Mouse (Mus musculus): ENCODE measurements around the gene 1700029H14Rik. TPM values are rescaled to one million over a fixed set of nuclear protein-coding genes. Genes with fewer than 3 reads are reported as not detected.
A peak's percentile ranks its signal among the peaks of the same experiment; 100 is the strongest.

Gene 1700029H14Rik
- polyA plus RNA-seq, 1 experiment from 2014 or later, result not detected

GRCm38 (mm10) chr8:13591246-13591645, 29.0 kb upstream of the 1700029H14Rik start:
- H3K27me3 ChIP-seq (replicated peaks), result no peaks in the 10 kb centered on the region
- no peak overlapping the region for H3K4me2 ChIP-seq (replicated peaks)
- H3K9me3 ChIP-seq, result no peaks in the 10 kb centered on the region
- H3K36me3 ChIP-seq, result peaks cover 2% of the 10 kb centered on the region; the same call in 1 of the 2 replicates
- H3K9ac ChIP-seq, result no peak overlapping the region
- 84% methylated on average over 6 of the region's 6 CpGs for WGBS
- H3K4me1 ChIP-seq, result no peaks in the 10 kb centered on the region
- ATAC-seq (ENCODE audit: low FRiP score, low read depth), result no peak
- no peak overlapping the region for H3K27ac ChIP-seq
- no peak overlapping the region for H3K4me3 ChIP-seq

GRCm38 (mm10) chr8:13589071-13589470, 26.8 kb upstream of the 1700029H14Rik start:
- peaks cover 21% of the 10 kb centered on the region for H3K36me3 ChIP-seq
- no peak for ATAC-seq (ENCODE audit: low FRiP score, low read depth)
- H3K4me3 ChIP-seq, result no peak overlapping the region
- H3K9me3 ChIP-seq, result no peaks in the 10 kb centered on the region
- H3K4me1 ChIP-seq, result no peaks in the 10 kb centered on the region
- no peak overlapping the region for H3K4me2 ChIP-seq (replicated peaks)
- H3K27ac ChIP-seq, result no peak overlapping the region
- H3K27me3 ChIP-seq (replicated peaks), result no peaks in the 10 kb centered on the region
- H3K9ac ChIP-seq, result no peak overlapping the region
- WGBS, result 83% methylated on average over 6 of the region's 6 CpGs

- no peak for ATAC-seq (ENCODE audit: low FRiP score, low read depth)
- Histone ChIP-seq H3K4me2 (replicated peaks) (no peak overlapping the region), H3K9ac (no peak overlapping the region), H3K9me3 (no peaks in the 10 kb centered on the region), H3K36me3 (peaks cover 48% of the 10 kb centered on the region), H3K27me3 (replicated peaks) (no peaks in the 10 kb centered on the region), H3K4me1 (no peaks in the 10 kb centered on the region), H3K4me3 (no peak overlapping the region), H3K27ac (no peak overlapping the region)
- WGBS, result 79% methylated on average over 8 of the region's 8 CpGs
Observed at GRCm38 (mm10) chr8:13584652-13585051, 22.4 kb upstream of the 1700029H14Rik start.

DNA sequence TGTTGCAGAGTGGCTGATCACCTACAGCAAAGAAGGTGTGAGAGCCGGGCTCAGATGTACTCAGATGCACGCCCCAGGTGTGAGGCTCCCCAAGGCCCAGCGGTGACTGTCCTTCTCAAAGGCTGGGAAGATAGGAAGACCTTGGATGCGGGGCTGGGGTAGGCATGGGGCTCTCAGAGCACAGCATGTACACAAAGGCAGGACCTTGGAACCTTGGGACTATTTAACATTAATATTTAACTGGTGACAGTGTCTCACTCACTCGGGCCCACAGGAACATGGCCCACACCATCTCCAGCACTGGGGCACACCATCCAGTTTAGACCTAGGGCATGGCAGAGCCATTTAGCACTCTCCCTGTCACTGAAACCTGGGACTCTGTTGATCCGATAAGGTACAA, 15.6 kb upstream of the 1700029H14Rik start:
- no peaks in the 10 kb centered on the region; the same call in 1 of the 2 replicates for H3K27me3 ChIP-seq (replicated peaks)
- H3K9me3 ChIP-seq, result no peaks in the 10 kb centered on the region
- H3K36me3 ChIP-seq, result peaks cover 48% of the 10 kb centered on the region
- no peaks in the 10 kb centered on the region for H3K4me1 ChIP-seq
- H3K27ac ChIP-seq, result no peak overlapping the region
- no peak overlapping the region for H3K9ac ChIP-seq
- ATAC-seq (ENCODE audit: low FRiP score, low read depth), result no peak
- no peak overlapping the region for H3K4me2 ChIP-seq (replicated peaks)
- no peak overlapping the region for H3K4me3 ChIP-seq
- 94% methylated on average over 6 of the region's 6 CpGs for WGBS

DNA sequence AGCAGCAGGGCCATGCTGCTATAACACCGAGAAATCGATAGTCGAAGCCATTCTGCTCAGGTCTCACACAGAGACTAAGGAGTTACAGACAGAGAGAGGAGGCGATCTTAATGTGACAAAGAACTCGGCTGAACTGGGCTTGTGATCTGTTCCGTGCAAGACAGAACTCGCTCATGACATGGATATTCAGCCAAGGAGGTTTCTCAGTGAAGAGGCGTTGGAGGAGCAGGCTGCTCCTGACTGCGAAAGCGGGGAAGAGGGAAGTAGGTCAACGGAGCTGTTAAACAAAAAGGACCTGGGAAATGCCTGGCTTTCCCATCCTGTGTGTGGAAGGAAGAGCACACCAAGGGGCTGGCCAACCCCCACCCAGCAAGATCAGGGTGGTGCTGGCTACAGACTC, 9.7 kb upstream of the 1700029H14Rik start:
- 94% methylated on average over 11 of the region's 11 CpGs for WGBS
- no peak overlapping the region for H3K9ac ChIP-seq
- no peak overlapping the region for H3K4me2 ChIP-seq (replicated peaks)
- H3K9me3 ChIP-seq, result no peaks in the 10 kb centered on the region
- H3K4me1 ChIP-seq, result no peaks in the 10 kb centered on the region
- H3K27me3 ChIP-seq (replicated peaks), result no peaks in the 10 kb centered on the region; the same call in 1 of the 2 replicates
- ATAC-seq (ENCODE audit: low FRiP score, low read depth), result no peak
- no peak overlapping the region for H3K27ac ChIP-seq
- H3K36me3 ChIP-seq, result peaks cover 42% of the 10 kb centered on the region
- no peak overlapping the region for H3K4me3 ChIP-seq

- Histone ChIP-seq H3K9me3 (no peaks in the 10 kb centered on the region), H3K4me1 (no peaks in the 10 kb centered on the region), H3K27ac (no peak overlapping the region), H3K4me2 (replicated peaks) (no peak overlapping the region), H3K36me3 (no peaks in the 10 kb centered on the region), H3K4me3 (no peak overlapping the region), H3K9ac (no peak overlapping the region), H3K27me3 (replicated peaks) (no peaks in the 10 kb centered on the region)
- WGBS, result 81% methylated on average over 2 of the region's 2 CpGs
- no peak for ATAC-seq (ENCODE audit: low FRiP score, low read depth)
Observed at GRCm38 (mm10) chr8:13557526-13557925, 4.7 kb downstream of the 1700029H14Rik start.

DNA sequence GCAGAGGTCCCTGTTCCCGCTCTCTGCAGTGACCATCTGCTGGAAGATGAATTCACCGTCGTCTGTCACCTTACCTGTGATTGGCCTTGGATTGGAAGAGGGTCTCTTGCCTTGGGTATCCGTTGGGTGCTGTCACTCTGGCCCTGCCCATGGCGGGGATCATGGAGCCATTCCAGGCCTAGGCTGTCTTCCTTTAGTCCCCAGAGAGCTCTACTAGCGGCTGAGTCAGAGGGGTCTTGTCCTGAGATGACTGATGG, 10.8 kb downstream of the 1700029H14Rik start:
- ATAC-seq (ENCODE audit: low FRiP score, low read depth), result 0 out of 2 replicates have a peak, but pooled peaks have one; percentile 11
- H3K4me2 ChIP-seq (replicated peaks), result no peak overlapping the region
- 94% methylated on average over 6 of the region's 6 CpGs for WGBS
- no peaks in the 10 kb centered on the region for H3K27me3 ChIP-seq (replicated peaks)
- H3K27ac ChIP-seq, result no peak overlapping the region
- no peak overlapping the region for H3K4me3 ChIP-seq
- no peaks in the 10 kb centered on the region for H3K36me3 ChIP-seq
- H3K9me3 ChIP-seq, result no peaks in the 10 kb centered on the region
- H3K9ac ChIP-seq, result no peak overlapping the region
- H3K4me1 ChIP-seq, result peaks cover 3% of the 10 kb centered on the region; the same call in 1 of the 2 replicates

DNA sequence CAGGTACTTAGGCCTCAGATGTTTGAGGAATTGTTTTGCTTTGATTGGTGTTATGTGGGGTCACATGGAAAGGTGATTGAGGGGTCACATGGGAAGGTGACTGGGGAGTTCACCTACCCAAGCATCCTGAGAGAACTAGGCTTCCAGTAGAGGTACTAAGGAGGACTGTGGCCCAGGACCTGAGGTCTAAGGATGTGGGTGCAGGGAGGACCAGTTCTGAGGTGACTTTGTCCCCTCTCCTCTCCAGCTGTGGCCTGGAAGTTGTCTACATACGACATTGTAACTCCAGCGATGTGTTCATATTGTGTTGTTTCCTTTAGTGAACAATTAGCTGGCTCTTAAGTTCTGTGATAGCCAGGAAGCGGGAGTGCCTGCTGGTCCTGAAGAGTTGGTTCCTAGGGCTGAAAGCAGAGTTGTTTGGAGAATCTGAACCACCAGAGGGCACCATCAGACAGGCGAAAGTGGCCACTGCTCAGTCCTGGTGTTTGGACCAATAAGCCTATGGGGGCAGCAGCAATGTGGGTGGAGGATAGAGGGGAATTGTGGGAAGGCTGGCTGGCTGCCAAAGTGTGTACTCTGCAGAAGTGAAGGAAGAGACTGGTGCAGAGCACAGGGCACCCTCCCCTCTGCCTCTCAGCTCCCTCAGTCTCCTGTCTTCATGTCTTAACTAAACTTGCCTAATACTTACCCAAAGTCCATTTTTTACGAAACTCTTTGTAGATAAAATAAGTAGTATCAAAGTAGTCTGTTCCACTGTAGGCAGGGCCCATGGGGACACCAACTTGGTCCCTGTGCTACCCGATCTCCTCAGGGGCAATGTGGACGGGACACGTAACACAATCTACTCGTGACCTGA, 11.3 kb downstream of the 1700029H14Rik start:
- 62% methylated on average over 9 of the region's 9 CpGs for WGBS

DNA sequence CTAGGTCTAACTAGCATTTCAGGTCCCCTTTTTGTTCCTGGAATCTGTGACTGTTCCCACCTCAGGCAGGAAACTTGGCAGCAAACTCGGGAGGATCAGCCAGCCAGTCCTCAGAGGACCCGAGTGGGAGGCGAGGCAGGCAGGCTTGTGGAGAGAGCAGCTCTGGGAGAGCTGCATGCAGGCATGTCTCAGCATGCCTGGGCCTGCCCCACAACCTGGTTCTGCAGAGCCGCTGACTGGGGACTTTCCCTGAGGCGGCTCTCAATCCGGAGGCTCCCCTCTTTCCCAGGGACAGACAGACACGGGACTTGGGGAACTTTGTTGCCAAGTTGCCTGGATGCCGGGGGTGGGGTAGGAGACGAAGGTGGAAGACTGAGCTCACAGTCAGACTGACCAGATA, 13.4 kb downstream of the 1700029H14Rik start:
- WGBS, result 58% methylated on average over 9 of the region's 9 CpGs
- H3K27ac ChIP-seq, result no peak overlapping the region
- H3K4me3 ChIP-seq, result no peak overlapping the region
- H3K4me1 ChIP-seq, result peaks cover 3% of the 10 kb centered on the region; the same call in 1 of the 2 replicates
- no peaks in the 10 kb centered on the region for H3K36me3 ChIP-seq
- H3K9me3 ChIP-seq, result peaks cover 7% of the 10 kb centered on the region; the same call in 1 of the 2 replicates
- no peak overlapping the region for H3K9ac ChIP-seq
- ATAC-seq (ENCODE audit: low FRiP score, low read depth), result no peak
- H3K27me3 ChIP-seq (replicated peaks), result no peaks in the 10 kb centered on the region
- no peak overlapping the region for H3K4me2 ChIP-seq (replicated peaks)

More for the DNA sequence above, 11.3 kb downstream of the 1700029H14Rik start:
- Histone ChIP-seq H3K4me2 (replicated peaks) (no peak overlapping the region), H3K27ac (no peak overlapping the region), H3K9me3 (0 out of 2 replicates have a peak, but pooled peaks cover 3% of the 10 kb centered on the region), H3K4me1 (peaks cover 3% of the 10 kb centered on the region; the same call in 1 of the 2 replicates), H3K9ac (no peak overlapping the region), H3K27me3 (replicated peaks) (no peaks in the 10 kb centered on the region), H3K4me3 (no peak overlapping the region), H3K36me3 (no peaks in the 10 kb centered on the region)
- peak; percentile 94 for ATAC-seq (ENCODE audit: low FRiP score, low read depth)

GRCm38 (mm10) chr8:13548235-13548634, 14.0 kb downstream of the 1700029H14Rik start:
- 61% methylated on average over 4 of the region's 4 CpGs for WGBS

DNA sequence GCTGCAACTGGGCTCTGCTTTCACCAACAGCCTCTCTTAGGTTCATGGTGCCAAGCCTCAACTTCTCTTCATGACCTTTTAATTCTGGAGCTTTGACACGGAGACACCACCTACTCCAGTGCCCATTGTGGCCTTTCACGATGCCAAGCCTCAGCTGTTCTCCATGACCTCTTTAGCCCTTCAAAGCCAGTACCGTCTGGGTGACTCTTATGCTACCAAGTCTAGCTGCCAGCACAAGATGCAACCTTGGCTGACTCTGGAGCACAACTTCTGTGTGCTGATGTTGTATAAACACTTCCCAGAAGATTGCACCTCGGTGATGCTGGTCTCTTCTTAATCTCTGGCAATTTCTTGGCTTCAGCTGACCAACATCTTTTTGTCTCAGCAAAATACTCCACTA, 15.8 kb downstream of the 1700029H14Rik start:
- Histone ChIP-seq H3K9me3 (peaks cover 7% of the 10 kb centered on the region; the same call in 1 of the 2 replicates), H3K4me2 (replicated peaks) (no peak overlapping the region), H3K9ac (no peak overlapping the region), H3K27me3 (replicated peaks) (no peaks in the 10 kb centered on the region), H3K4me3 (no peak overlapping the region), H3K27ac (no peak overlapping the region), H3K4me1 (peaks cover 2% of the 10 kb centered on the region; the same call in 1 of the 2 replicates), H3K36me3 (no peaks in the 10 kb centered on the region)
- ATAC-seq (ENCODE audit: low FRiP score, low read depth), result no peak
- 91% methylated on average over 4 of the region's 4 CpGs for WGBS

More at GRCm38 (mm10) chr8:13548235-13548634, 14.0 kb downstream of the 1700029H14Rik start:
- Histone ChIP-seq H3K9me3 (peaks cover 7% of the 10 kb centered on the region; the same call in 1 of the 2 replicates), H3K9ac (no peak overlapping the region), H3K4me1 (peaks cover 3% of the 10 kb centered on the region; the same call in 1 of the 2 replicates), H3K27ac (no peak overlapping the region), H3K4me3 (no peak overlapping the region), H3K4me2 (replicated peaks) (no peak overlapping the region), H3K27me3 (replicated peaks) (no peaks in the 10 kb centered on the region), H3K36me3 (no peaks in the 10 kb centered on the region)
- no peak for ATAC-seq (ENCODE audit: low FRiP score, low read depth)

DNA sequence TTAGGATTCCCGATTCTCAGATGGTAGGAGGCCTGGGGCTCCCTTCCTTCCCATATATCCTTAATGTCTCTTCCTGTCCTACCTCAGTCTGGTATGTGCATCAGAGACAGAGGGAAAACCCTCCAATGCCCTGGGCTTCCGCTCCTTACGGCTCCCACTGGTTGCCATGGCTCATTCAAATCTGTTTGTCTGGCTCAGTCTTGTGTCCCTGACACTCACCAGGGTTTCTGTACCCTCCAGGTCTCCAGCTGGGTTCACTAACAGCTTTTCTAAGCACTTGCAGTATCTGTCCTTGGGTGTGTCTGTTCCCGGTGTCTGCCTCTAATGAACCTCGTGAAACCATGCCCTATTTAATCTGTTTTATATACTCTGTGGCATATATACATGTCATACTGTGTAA, 20.7 kb downstream of the 1700029H14Rik start:
- Histone ChIP-seq H3K4me2 (replicated peaks) (no peak overlapping the region), H3K27ac (no peak overlapping the region), H3K9ac (no peak overlapping the region), H3K4me3 (no peak overlapping the region), H3K9me3 (peaks cover 7% of the 10 kb centered on the region; the same call in 1 of the 2 replicates), H3K4me1 (no peaks in the 10 kb centered on the region), H3K27me3 (replicated peaks) (no peaks in the 10 kb centered on the region), H3K36me3 (no peaks in the 10 kb centered on the region)
- no peak for ATAC-seq (ENCODE audit: low FRiP score, low read depth)
- 73% methylated on average over 5 of the region's 5 CpGs for WGBS

Measured in neural tube, embryonic 12.5 days (tissue).